Mouse (Mus musculus) testis, adult 2 months (tissue): ENCODE results near the gene Ctsz.

Source experiments
- CTCF ChIP-seq: fragments of 200-500 bp; IDR thresholded peaks from 2 replicates; pipeline ENCODE4 v1.5.1; 2012; ENCODE audit warnings: low read depth, mild to moderate bottlenecking, inconsistent platforms, low read length, moderate library complexity; ENCODE audit not compliant: control insufficient read depth, insufficient read depth, insufficient replicate concordance
- POLR2A ChIP-seq: fragments of 200-500 bp; IDR thresholded peaks from 2 replicates; pipeline ENCODE4 v1.6.1; 2012; ENCODE audit warnings: low read depth, mild to moderate bottlenecking, inconsistent platforms, low read length, moderate library complexity; ENCODE audit not compliant: control insufficient read depth

DNA sequence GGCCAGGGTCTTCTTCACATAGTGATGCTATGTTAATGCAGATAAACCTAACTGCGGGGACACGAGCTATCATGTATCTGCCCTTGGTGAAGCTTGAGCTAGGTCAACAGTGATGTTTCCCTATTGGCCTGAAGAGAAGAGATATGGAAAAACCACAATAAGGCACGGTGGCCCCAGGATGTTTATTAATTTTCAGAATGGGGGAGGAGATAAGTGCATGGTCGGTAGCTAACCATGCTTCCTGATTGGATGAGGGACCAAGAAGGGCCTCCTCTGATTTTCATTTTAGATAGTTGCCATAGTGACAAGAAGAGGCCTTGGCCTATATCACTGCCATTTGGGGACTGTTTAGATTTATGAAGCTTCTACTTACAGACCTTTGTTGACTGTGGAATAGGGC lies 31.5 kb upstream of the Ctsz start:
- TF ChIP-seq POLR2A (no peak), CTCF (no peak)
